ENCODE assay signal across 14 mouse cellular contexts in genomic region chr14:23831284-23831683, GRCm38 (mm10).
DNase-seq lines count a peak whose midpoint lies in the region; ATAC-seq lines count a peak whose summit lies in the region.
"Had no signal": no experiment of that assay in that cellular context is flagged by ENCODE, and none has a peak within 500 bp of the region (broad histone marks: within the 10 kb centered on the region; RNA-seq: fewer than 3 reads in every experiment).

No protein-coding gene starts in this region.

- H3K9ac ChIP-seq in hindbrain, embryonic 11.5 days (ENCODE audit: low read depth, low read length), result no peak overlapping the region
- H3K9ac ChIP-seq in hindbrain, embryonic 14.5 days, result no peak overlapping the region
- H3K9ac ChIP-seq in hindbrain, embryonic 13.5 days, result 0 out of 2 replicates have a peak overlapping the region, but pooled peaks have one; percentile 26
- no peak overlapping the region for H3K9ac ChIP-seq in kidney, embryonic 16.5 days (replicated peaks; ENCODE audit: low read length)
- H3K9ac ChIP-seq in neural tube, embryonic 14.5 days (replicated peaks; ENCODE audit: low read depth, low read length), result no peak overlapping the region
- H3K9ac ChIP-seq: embryonic facial prominence, embryonic 15.5 days had no signal

- intact Hi-C loops in heart, postnatal 10 days (cut with DNase I), result no loop called here

- no peak overlapping the region for H3K4me2 ChIP-seq in hindbrain, embryonic 11.5 days (replicated peaks; ENCODE audit: low read depth, low read length)
- H3K4me2 ChIP-seq in hindbrain, embryonic 14.5 days (replicated peaks), result no peak overlapping the region
- H3K4me2 ChIP-seq in hindbrain, embryonic 13.5 days, result no peak overlapping the region
- no peak overlapping the region for H3K4me2 ChIP-seq in kidney, embryonic 16.5 days (replicated peaks; ENCODE audit: low read depth, low read length)
- no peak overlapping the region for H3K4me2 ChIP-seq in neural tube, embryonic 14.5 days (ENCODE audit: low read depth, low read length)
- H3K4me2 ChIP-seq: embryonic facial prominence, embryonic 15.5 days; heart, embryonic 11.5 days had no signal

- no peaks in the 10 kb centered on the region for H3K27me3 ChIP-seq in hindbrain, embryonic 11.5 days (ENCODE audit: control insufficient read depth, insufficient read depth, low read length)
- H3K27me3 ChIP-seq in hindbrain, embryonic 14.5 days (ENCODE audit: control insufficient read depth, insufficient read depth, low read length), result no peaks in the 10 kb centered on the region
- H3K27me3 ChIP-seq in hindbrain, embryonic 13.5 days, result no peaks in the 10 kb centered on the region
- no peaks in the 10 kb centered on the region for H3K27me3 ChIP-seq in kidney, embryonic 16.5 days (ENCODE audit: insufficient read depth, low read length)
- no peaks in the 10 kb centered on the region for H3K27me3 ChIP-seq in neural tube, embryonic 14.5 days (ENCODE audit: control insufficient read depth, insufficient read depth, low read length)
- H3K27me3 ChIP-seq: embryonic facial prominence, embryonic 15.5 days had no signal

- DNase-seq in hindbrain, embryonic 11.5 days (ENCODE audit: low spot score), result peak; percentile 17
- DNase-seq in hindbrain, embryonic 14.5 days (ENCODE audit: low spot score), result no peak
- no peak for DNase-seq in ovary, postnatal 14 days (ENCODE audit: low spot score)
- DNase-seq in ovary, postnatal 36 days (ENCODE audit: low spot score), result no peak
- no peak for DNase-seq in heart, postnatal 10 days
- DNase-seq: adrenal gland, postnatal 25 days; cerebellum, adult 2 months; lung, adult 18-20 months had no signal

- H3K36me3 ChIP-seq in hindbrain, embryonic 11.5 days (ENCODE audit: control insufficient read depth, insufficient read depth, low read length), result no peaks in the 10 kb centered on the region
- no peaks in the 10 kb centered on the region for H3K36me3 ChIP-seq in hindbrain, embryonic 14.5 days (replicated peaks; ENCODE audit: control insufficient read depth, insufficient read depth)
- H3K36me3 ChIP-seq in hindbrain, embryonic 13.5 days, result no peaks in the 10 kb centered on the region
- H3K36me3 ChIP-seq in kidney, embryonic 16.5 days (ENCODE audit: insufficient read depth, low read length), result no peaks in the 10 kb centered on the region
- H3K36me3 ChIP-seq in neural tube, embryonic 14.5 days (ENCODE audit: control insufficient read depth, insufficient read depth, low read length), result no peaks in the 10 kb centered on the region
- H3K36me3 ChIP-seq: embryonic facial prominence, embryonic 15.5 days had no signal

- H3K4me1 ChIP-seq in hindbrain, embryonic 11.5 days (replicated peaks; ENCODE audit: control insufficient read depth, insufficient read depth, low read length), result no peaks in the 10 kb centered on the region
- H3K4me1 ChIP-seq in hindbrain, embryonic 14.5 days (replicated peaks; ENCODE audit: control insufficient read depth, insufficient read depth, low read length), result peaks cover 10% of the 10 kb centered on the region
- peaks cover 25% of the 10 kb centered on the region for H3K4me1 ChIP-seq in hindbrain, embryonic 13.5 days (replicated peaks)
- H3K4me1 ChIP-seq in kidney, embryonic 16.5 days (ENCODE audit: insufficient read depth, low read length), result peaks cover 46% of the 10 kb centered on the region
- peaks cover 11% of the 10 kb centered on the region for H3K4me1 ChIP-seq in neural tube, embryonic 14.5 days (ENCODE audit: control insufficient read depth, insufficient read depth, low read length)
- H3K4me1 ChIP-seq: embryonic facial prominence, embryonic 15.5 days had no signal

- WGBS in hindbrain, embryonic 11.5 days, result 39% methylated on average over 5 of the region's 5 CpGs
- WGBS in hindbrain, embryonic 14.5 days, result 22% methylated on average over 5 of the region's 5 CpGs
- 26% methylated on average over 5 of the region's 5 CpGs for WGBS in hindbrain, embryonic 13.5 days
- 28% methylated on average over 5 of the region's 5 CpGs for WGBS in kidney, embryonic 16.5 days
- 24% methylated on average over 5 of the region's 5 CpGs for WGBS in neural tube, embryonic 14.5 days

- H3K9me3 ChIP-seq in hindbrain, embryonic 11.5 days (ENCODE audit: control insufficient read depth, low read length), result no peaks in the 10 kb centered on the region
- H3K9me3 ChIP-seq in hindbrain, embryonic 14.5 days (ENCODE audit: control insufficient read depth, low read length), result no peaks in the 10 kb centered on the region
- no peaks in the 10 kb centered on the region for H3K9me3 ChIP-seq in hindbrain, embryonic 13.5 days
- no peaks in the 10 kb centered on the region for H3K9me3 ChIP-seq in kidney, embryonic 16.5 days (ENCODE audit: low read length)
- H3K9me3 ChIP-seq in neural tube, embryonic 14.5 days (ENCODE audit: control insufficient read depth, low read length), result no peaks in the 10 kb centered on the region
- H3K9me3 ChIP-seq: embryonic facial prominence, embryonic 15.5 days had no signal

- no peak for ATAC-seq in hindbrain, embryonic 11.5 days (ENCODE audit: low FRiP score)
- no peak; the same call in 1 of the 2 replicates for ATAC-seq in hindbrain, embryonic 14.5 days (ENCODE audit: low FRiP score)
- ATAC-seq in hindbrain, embryonic 13.5 days (ENCODE audit: low FRiP score), result no peak
- ATAC-seq in kidney, embryonic 16.5 days (ENCODE audit: low FRiP score, low TSS enrichment), result peak; percentile 57
- ATAC-seq in neural tube, embryonic 14.5 days (ENCODE audit: low read depth), result peak; percentile 41; the same call in 1 of the 2 replicates
- ATAC-seq: intestine, postnatal 0 days had no signal

- H3K27ac ChIP-seq in hindbrain, embryonic 11.5 days (ENCODE audit: low read depth, low read length), result no peak overlapping the region
- H3K27ac ChIP-seq in hindbrain, embryonic 14.5 days, result no peak overlapping the region
- peak overlapping the region; percentile 70 for H3K27ac ChIP-seq in hindbrain, embryonic 13.5 days
- H3K27ac ChIP-seq in kidney, embryonic 16.5 days (ENCODE audit: low read length), result peak overlapping the region; percentile 75
- H3K27ac ChIP-seq in neural tube, embryonic 14.5 days (ENCODE audit: low read depth, low read length), result peak overlapping the region; percentile 12
- H3K27ac ChIP-seq: embryonic facial prominence, embryonic 15.5 days had no signal

- H3K4me3 ChIP-seq in hindbrain, embryonic 11.5 days (ENCODE audit: low read depth, low read length), result no peak overlapping the region
- no peak overlapping the region for H3K4me3 ChIP-seq in hindbrain, embryonic 14.5 days (replicated peaks; ENCODE audit: low read length)
- no peak overlapping the region for H3K4me3 ChIP-seq in hindbrain, embryonic 13.5 days
- H3K4me3 ChIP-seq in kidney, embryonic 16.5 days (ENCODE audit: low read length), result no peak overlapping the region
- H3K4me3 ChIP-seq in neural tube, embryonic 14.5 days (ENCODE audit: low read depth, low read length), result no peak overlapping the region
- H3K4me3 ChIP-seq: embryonic facial prominence, embryonic 15.5 days had no signal

Comparison
In these comparisons a context has a peak if more than half of its experiments do, and no peak if none do; other contexts are left out.
1. H3K27ac ChIP-seq: peak in hindbrain, embryonic 13.5 days (single experiment), kidney, embryonic 16.5 days (single experiment) and neural tube, embryonic 14.5 days (single experiment); none in hindbrain, embryonic 11.5 days (single experiment) and hindbrain, embryonic 14.5 days (single experiment).
2. ATAC-seq: peak in kidney, embryonic 16.5 days (single experiment) and neural tube, embryonic 14.5 days (single experiment); none in hindbrain, embryonic 11.5 days (single experiment), hindbrain, embryonic 14.5 days (single experiment) and hindbrain, embryonic 13.5 days (single experiment).